Mouse (Mus musculus) splenic B cell, adult 2 months (primary cell): ENCODE measurements at regions not wholly inside any gene's neighbourhood (a gene's known extent, or its start where the extent isn't known, plus 50 kb on each side); places are given as distances from the start of the nearest gene placed in this dataset.

Source experiments
- DNase-seq: peaks from one replicate; pipeline ENCODE4 v3.0.0-alpha.2; 2011; ENCODE audit warnings: low read depth, low spot score
- H3K27me3 ChIP-seq: 2 replicates; pipeline ENCODE4 v1.6.1; 2012; ENCODE audit warnings: mild to moderate bottlenecking, low read length, moderate library complexity, mixed read lengths; ENCODE audit not compliant: control insufficient read depth, poor library complexity, insufficient read depth, severe bottlenecking
- H3K36me3 ChIP-seq: 2 replicates; pipeline ENCODE4 v1.6.1; 2012; ENCODE audit warnings: mild to moderate bottlenecking, low read length, moderate library complexity, mixed read lengths; ENCODE audit not compliant: control insufficient read depth, poor library complexity, insufficient read depth, severe bottlenecking

DNA sequence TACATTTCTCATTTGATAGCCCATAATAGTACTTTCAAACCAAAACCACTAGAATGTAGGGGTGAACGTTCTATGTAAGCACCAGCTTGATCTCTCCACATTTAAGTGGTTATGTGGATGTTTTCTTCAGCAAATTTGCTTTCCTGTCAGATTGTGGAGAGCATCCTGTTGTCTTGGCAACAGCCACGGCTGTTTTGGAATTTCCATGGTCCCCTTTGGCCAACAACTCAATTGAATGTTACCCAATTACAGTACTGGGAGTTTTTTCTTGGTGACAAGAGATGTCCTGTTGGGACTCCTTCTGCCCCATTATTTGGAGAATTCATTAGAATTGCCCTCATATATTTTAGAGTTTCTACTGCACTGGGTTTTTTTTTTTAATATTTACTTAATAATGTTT is 503.2 kb downstream of the Ndufa4 start:
- H3K27me3 ChIP-seq, result no peaks in the 10 kb centered on the region
- DNase-seq, result no peak
- H3K36me3 ChIP-seq, result no peaks in the 10 kb centered on the region

DNA sequence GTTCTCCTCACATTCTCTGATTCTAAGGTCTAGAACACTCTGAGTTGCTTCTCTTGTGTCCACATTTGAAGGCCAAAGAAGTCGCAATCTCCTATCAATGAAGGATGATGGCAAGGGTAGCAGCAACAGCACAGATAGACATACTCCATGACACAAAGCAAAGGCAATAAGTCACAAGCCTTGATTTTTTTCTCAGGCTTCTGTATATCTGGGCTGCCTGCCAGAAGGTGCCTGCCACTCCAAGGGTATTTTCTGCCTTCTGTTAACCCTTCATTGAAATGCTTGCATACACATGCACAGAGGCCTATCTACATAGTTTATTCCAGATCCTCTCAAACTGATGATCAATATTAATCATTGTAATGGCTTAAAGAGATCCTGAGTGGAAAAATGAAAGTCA is 548.2 kb downstream of the Ndufa4 start:
- Histone ChIP-seq H3K36me3 (no peaks in the 10 kb centered on the region), H3K27me3 (no peaks in the 10 kb centered on the region)
- DNase-seq, result no peak

DNA sequence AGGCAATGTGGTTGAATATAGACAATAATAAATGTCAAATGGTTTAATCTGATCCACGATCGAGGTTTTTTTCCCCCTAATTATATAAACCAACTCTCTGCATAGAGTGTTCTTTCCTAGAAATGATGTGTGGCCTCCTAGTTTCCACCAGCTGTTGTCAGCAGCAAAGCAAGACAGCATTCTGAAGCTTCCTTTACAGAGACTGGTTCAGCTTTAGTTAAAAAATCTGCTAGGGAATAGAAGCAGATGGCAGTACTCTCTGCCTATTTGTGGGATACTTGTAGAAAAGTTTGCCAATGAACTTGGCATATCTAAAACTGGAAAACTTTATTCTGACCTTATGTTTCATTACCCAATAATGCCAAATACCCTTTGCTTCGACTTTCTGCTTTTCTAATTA is 553.7 kb downstream of the Ndufa4 start:
- no peaks in the 10 kb centered on the region for H3K27me3 ChIP-seq
- no peak for DNase-seq
- no peaks in the 10 kb centered on the region for H3K36me3 ChIP-seq

DNA sequence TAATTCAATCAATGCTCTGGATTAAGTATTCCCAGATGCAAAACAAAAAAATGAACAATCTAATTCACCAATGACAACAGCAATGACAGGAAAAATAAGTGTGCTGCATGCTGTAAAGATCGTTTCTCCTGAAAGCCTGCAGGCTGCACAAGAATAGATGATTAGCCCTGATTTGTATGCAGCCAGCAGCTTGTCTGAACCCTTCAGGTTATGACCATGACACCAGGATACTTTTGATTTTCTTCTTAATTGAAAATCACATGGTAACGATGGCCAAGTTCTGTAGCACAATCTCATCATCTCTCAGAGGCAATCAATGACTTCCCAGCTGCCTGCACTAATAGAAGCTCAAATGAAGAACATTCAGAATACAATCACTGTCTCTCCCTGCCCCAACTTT is 573.2 kb downstream of the Ndufa4 start:
- H3K36me3 ChIP-seq, result no peaks in the 10 kb centered on the region
- DNase-seq, result no peak
- H3K27me3 ChIP-seq, result no peaks in the 10 kb centered on the region

- Histone ChIP-seq H3K27me3 (no peaks in the 10 kb centered on the region), H3K36me3 (no peaks in the 10 kb centered on the region)
- no peak for DNase-seq
These were observed 593.6 kb downstream of the Ndufa4 start for GRCm38 (mm10) chr6:11313744-11314143.

DNA sequence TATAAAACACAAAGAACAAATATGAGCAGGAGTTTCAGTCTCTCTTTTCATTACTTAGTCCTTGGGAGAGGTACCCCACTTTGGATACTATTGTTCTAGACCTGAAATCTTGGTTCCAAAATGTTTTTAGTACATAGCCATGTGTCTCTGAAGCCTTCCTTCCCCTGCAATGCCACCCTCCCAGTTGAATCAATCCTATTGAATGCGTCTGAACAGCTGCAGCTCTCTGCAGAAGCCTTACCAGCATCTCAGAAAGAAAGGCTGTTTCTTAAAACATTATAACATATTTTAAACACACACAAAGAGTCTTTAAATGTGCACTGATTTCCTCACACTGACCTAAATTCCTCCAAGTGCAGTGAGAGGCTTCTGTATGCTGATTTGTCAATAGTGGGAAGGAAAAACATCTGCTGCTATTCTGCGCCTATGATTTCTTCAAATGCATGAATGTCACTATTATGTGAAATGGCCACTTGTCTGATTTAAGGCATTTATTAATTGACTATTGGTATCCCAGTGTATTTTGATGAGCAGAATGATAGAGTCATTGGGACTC is 601.2 kb downstream of the Ndufa4 start:
- DNase-seq, result no peak
- H3K36me3 ChIP-seq, result no peaks in the 10 kb centered on the region
- H3K27me3 ChIP-seq, result no peaks in the 10 kb centered on the region

GRCm38 (mm10) chr6:11283990-11284389 is 623.3 kb downstream of the Ndufa4 start:
- no peaks in the 10 kb centered on the region for H3K36me3 ChIP-seq
- DNase-seq, result peak; percentile 5
- H3K27me3 ChIP-seq, result no peaks in the 10 kb centered on the region

- DNase-seq, result no peak
- no peaks in the 10 kb centered on the region for H3K27me3 ChIP-seq
- no peaks in the 10 kb centered on the region for H3K36me3 ChIP-seq
These were observed 632.1 kb downstream of the Ndufa4 start for GRCm38 (mm10) chr6:11275214-11275613.
